Mouse (Mus musculus): ENCODE results near the gene Fam178b.
A peak's percentile ranks its signal among the peaks of the same experiment; 100 is the strongest.

Gene Fam178b

GRCm38 (mm10) chr1:36524058-36524457 is 158.9 kb downstream of the Fam178b start:
- no peak for DNase-seq (ENCODE audit: low spot score in 2 of 2)

DNA sequence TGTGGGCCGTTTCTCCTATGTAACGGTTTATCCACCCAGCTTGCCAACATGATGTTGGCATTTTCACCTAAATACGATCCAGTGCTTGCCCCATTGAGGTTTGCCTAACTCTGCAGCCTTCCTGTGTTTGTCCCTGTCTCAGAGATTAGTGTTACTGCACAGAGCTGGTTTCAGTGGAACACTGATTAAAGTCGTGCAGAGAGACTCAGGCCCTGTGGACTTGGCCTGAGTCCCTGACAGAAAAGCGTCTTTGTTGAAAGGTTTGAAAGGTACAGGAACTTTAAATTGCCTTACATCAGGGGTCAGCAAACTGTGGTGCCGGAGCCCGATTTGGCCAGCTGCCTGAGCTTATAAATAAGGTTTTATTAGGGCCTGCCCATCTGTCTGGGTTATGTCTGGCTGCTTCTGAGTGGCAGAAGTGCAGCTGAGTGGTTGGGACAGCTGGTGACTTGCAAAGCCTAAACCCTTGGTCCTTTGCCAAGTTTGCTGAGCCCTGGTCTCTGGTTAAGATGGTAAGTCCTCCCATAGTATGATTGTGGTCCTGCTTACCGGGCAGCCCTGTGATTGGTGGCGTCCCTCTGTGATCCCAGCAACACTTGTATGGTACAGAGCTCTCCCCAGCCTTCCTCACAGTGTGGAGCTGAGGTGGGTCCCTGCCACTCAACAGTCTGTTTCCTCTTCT is 159.5 kb downstream of the Fam178b start:
- no peak for DNase-seq (ENCODE audit: low spot score in 2 of 2)

DNA sequence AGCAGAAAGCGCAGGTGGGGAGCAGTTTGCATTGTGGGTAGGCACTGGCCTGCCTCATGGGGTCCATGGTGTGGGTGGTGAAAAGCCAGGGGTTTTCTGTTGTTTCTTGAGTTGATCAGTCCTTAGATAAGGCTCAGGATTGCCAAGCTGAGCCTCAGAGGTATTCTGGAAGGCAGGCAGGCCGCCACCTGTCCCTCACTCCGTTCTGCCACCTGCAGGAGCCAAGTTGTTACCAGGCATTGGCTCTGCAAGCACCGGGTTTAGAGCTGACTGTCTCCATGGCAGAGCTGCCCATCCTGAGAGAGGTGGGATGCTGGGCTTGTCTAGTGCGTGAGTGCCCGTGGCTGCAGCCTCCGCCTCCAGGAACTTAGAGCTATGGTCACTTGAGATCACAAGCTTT is 160.8 kb downstream of the Fam178b start:
- DNase-seq (ENCODE audit: low spot score in 2 of 2) = no peak

GRCm38 (mm10) chr1:36519626-36520025 is 163.4 kb downstream of the Fam178b start:
- DNase-seq (ENCODE audit: low spot score in 2 of 2) = no peak

DNA sequence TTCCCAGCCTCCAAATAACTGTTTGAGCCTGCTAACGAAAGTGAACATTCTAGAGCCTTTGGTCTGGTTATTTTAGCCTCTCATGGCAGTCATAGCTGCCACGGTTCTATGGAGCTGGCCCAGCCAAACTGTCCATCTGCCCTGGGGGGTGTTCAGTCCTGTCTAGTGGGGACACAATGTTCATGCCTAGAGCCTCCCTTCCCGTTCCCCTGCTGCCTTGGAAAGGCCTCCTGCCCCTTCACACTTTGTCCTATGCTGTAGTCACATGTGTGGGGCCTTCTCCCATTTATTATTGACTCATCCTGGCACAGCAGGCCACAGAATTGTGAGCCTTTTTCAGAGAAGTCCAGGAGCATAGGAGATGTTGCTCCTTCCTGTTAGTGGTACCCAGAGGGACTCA is 164.7 kb downstream of the Fam178b start:
- no peak for DNase-seq (ENCODE audit: low spot score in 2 of 2)

DNA sequence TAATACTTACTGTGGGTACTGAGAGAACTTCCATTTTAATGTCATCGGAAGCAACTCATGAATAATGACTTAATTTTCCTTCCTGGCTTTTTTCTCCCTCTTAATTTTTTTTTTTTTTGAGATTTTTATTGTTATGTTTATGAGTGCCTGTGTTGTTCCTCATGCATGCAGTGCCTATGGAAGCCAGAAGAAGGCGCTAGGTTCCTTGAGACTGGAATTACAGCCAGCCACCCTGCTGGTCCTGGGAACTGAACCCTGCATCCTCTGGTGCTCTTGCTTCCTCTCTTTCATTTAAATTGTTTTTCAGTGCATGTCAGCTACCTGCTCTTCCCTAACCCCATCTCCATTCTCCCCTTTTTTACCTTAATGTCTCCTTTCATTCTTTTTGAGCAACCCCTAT is 169.3 kb downstream of the Fam178b start:
- DNase-seq (ENCODE audit: low spot score in 2 of 2) = no peak

- peak in 1 of 2 experiments; percentile 39 for DNase-seq (ENCODE audit: low spot score in 2 of 2)
Observed at GRCm38 (mm10) chr1:36513310-36513709, 169.7 kb downstream of the Fam178b start.

- no peak for DNase-seq (ENCODE audit: low spot score in 2 of 2)
Observed at GRCm38 (mm10) chr1:36512966-36513280, 170.1 kb downstream of the Fam178b start.

Measured in frontal cortex, postnatal 36 days (tissue).